Mouse (Mus musculus) cerebellum, adult 2 months (tissue): Measurements from ENCODE around the gene Senp3.

ENCODE experiments used
- CTCF ChIP-seq: fragments of 200-500 bp; IDR thresholded peaks from 2 replicates; pipeline ENCODE4 v1.5.1; 2011; ENCODE audit warnings: low read depth, mild to moderate bottlenecking, control low read depth, low read length, moderate library complexity, borderline replicate concordance; ENCODE audit not compliant: insufficient read depth
- POLR2A ChIP-seq: fragments of 200-500 bp; IDR thresholded peaks from 2 replicates; pipeline ENCODE4 v1.6.1; 2011; ENCODE audit warnings: low read length, control low read depth, borderline replicate concordance; ENCODE audit not compliant: insufficient read depth

GRCm38 (mm10) chr11:69715929-69716328 is 34.0 kb upstream of the Senp3 start:
- TF ChIP-seq CTCF (no peak), POLR2A (no peak)
